Comparison of ENCODE assay signal across 8 mouse cellular contexts in the genomic region with DNA sequence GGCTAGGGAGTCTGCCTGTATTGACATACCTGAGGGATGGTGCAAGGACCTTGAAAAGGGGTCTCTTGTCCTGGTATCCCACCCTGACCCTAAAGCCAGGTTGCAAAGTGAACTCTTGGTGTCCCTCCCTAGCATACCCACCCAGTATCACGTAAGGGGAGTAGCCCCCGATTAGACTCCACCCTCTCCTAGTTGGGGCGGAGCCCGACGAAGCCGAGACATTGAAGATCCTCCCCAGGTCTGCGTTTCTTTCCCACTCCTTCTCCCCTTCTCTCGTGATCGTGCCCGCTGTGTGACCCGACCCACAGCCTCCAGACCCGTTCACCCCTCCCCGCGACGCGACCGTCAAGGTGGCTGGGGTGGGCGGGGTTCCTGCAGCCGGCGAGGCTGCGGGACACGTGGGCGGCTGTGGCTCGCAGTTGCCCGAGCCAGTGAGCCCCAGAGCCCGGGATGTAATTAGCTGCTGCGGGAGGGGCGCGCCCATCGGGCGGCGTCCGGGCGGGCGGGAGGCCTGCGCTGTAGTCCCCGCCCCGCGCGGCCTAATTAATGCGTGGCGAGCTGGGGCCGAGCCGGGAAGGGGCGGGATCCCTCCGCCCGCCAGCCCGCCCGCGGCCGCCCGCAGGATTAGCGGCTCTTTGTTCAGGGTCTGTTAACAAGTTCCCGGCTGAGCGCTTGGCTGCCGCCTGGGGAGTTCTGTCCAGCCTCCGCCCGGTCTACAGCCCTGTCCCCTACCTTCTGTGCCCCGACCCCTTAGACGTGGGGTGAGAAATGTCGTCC. TPM values are rescaled to one million over a fixed set of nuclear protein-coding genes. Genes with fewer than 3 reads are reported as not detected.
DNase-seq lines count a peak whose midpoint lies in the region; ATAC-seq and TF ChIP-seq lines count a peak whose summit lies in the region.

No protein-coding gene starts in this region.

- H3K4me1 ChIP-seq in forebrain, embryonic 16.5 days (replicated peaks; ENCODE audit: control insufficient read depth, insufficient read depth, low read length) = peaks cover 49% of the 10 kb centered on the region
- H3K4me1 ChIP-seq in intestine, embryonic 14.5 days (replicated peaks; ENCODE audit: control insufficient read depth, insufficient read depth, low read length) = no peaks in the 10 kb centered on the region
- H3K4me1 ChIP-seq in liver, postnatal 0 days (ENCODE audit: insufficient read depth) = peaks cover 5% of the 10 kb centered on the region
- H3K4me1 ChIP-seq in neural tube, embryonic 13.5 days (replicated peaks) = peaks cover 64% of the 10 kb centered on the region

- WGBS in forebrain, embryonic 16.5 days = under 1% methylated on average over 52 of the region's 61 CpGs
- WGBS in intestine, embryonic 14.5 days = under 1% methylated on average over 60 of the region's 61 CpGs
- 1% methylated on average over 61 of the region's 61 CpGs for WGBS in liver, postnatal 0 days (ENCODE audit: insufficient replicate concordance)
- WGBS in neural tube, embryonic 13.5 days = under 1% methylated on average over 61 of the region's 61 CpGs

- intact Hi-C loops in heart, postnatal 25 days (cut with DNase I) = no loop called here

- H3K36me3 ChIP-seq in forebrain, embryonic 16.5 days (ENCODE audit: control insufficient read depth, insufficient read depth) = no peaks in the 10 kb centered on the region
- no peaks in the 10 kb centered on the region for H3K36me3 ChIP-seq in intestine, embryonic 14.5 days (ENCODE audit: control insufficient read depth, insufficient read depth, low read length)
- no peaks in the 10 kb centered on the region for H3K36me3 ChIP-seq in liver, postnatal 0 days (replicated peaks; ENCODE audit: insufficient read depth, low read length)
- no peaks in the 10 kb centered on the region for H3K36me3 ChIP-seq in neural tube, embryonic 13.5 days

- H3K27ac ChIP-seq in forebrain, embryonic 16.5 days (ENCODE audit: low read length) = peak overlapping the region; percentile 64
- H3K27ac ChIP-seq in intestine, embryonic 14.5 days (ENCODE audit: low read depth) = no peak overlapping the region
- H3K27ac ChIP-seq in liver, postnatal 0 days (ENCODE audit: low read depth) = no peak overlapping the region
- peak overlapping the region; percentile 73 for H3K27ac ChIP-seq in neural tube, embryonic 13.5 days (replicated peaks)

- H3K27me3 ChIP-seq in forebrain, embryonic 16.5 days (replicated peaks; ENCODE audit: control insufficient read depth, insufficient read depth, low read length) = peaks cover 11% of the 10 kb centered on the region
- H3K27me3 ChIP-seq in intestine, embryonic 14.5 days (replicated peaks; ENCODE audit: control insufficient read depth, insufficient read depth, low read length) = peaks cover 64% of the 10 kb centered on the region
- H3K27me3 ChIP-seq in liver, postnatal 0 days (ENCODE audit: insufficient read depth, low read length) = peaks cover 55% of the 10 kb centered on the region
- H3K27me3 ChIP-seq in neural tube, embryonic 13.5 days = peaks cover 74% of the 10 kb centered on the region

- DNase-seq in heart, adult 11 months = peak; percentile 92
- no peak for DNase-seq in heart, postnatal 25 days (ENCODE audit: low spot score)
- DNase-seq in adrenal gland, postnatal 14 days = peak; percentile 54
- peak; percentile 62 for DNase-seq in intestine, embryonic 14.5 days (ENCODE audit: low spot score)
- DNase-seq in liver, postnatal 0 days = peak; percentile 26

- H3K9me3 ChIP-seq in forebrain, embryonic 16.5 days (ENCODE audit: control insufficient read depth, low read length) = no peaks in the 10 kb centered on the region
- H3K9me3 ChIP-seq in intestine, embryonic 14.5 days (ENCODE audit: control insufficient read depth, low read length) = no peaks in the 10 kb centered on the region
- H3K9me3 ChIP-seq in liver, postnatal 0 days (ENCODE audit: low read length) = no peaks in the 10 kb centered on the region
- H3K9me3 ChIP-seq in neural tube, embryonic 13.5 days = no peaks in the 10 kb centered on the region

- TF ChIP-seq CTCF in liver, postnatal 0 days (IDR thresholded peaks at IDR 0.05; ENCODE audit: low read depth) = no peak

- peak; percentile 77 for ATAC-seq in forebrain, embryonic 16.5 days
- peak; percentile 50; the same call in 1 of the 2 replicates for ATAC-seq in intestine, embryonic 14.5 days (replicated peaks; ENCODE audit: low FRiP score, low TSS enrichment, low read depth)
- ATAC-seq in liver, postnatal 0 days = no peak
- ATAC-seq in neural tube, embryonic 13.5 days (ENCODE audit: low read depth) = peak; percentile 72
- no peak for ATAC-seq in monocyte, adult 5-6 weeks (replicated peaks; ENCODE audit: insufficient number of reproducible peaks, low FRiP score, low TSS enrichment, poor library complexity, severe bottlenecking)

- H3K4me3 ChIP-seq in forebrain, embryonic 16.5 days (replicated peaks; ENCODE audit: low read length) = peak overlapping the region; percentile 60
- H3K4me3 ChIP-seq in intestine, embryonic 14.5 days (ENCODE audit: low read depth, low read length) = peak overlapping the region; percentile 50
- peak overlapping the region; percentile 48 for H3K4me3 ChIP-seq in liver, postnatal 0 days (ENCODE audit: low read depth, low read length)
- H3K4me3 ChIP-seq in neural tube, embryonic 13.5 days = peak overlapping the region; percentile 50

- H3K4me2 ChIP-seq in forebrain, embryonic 16.5 days (ENCODE audit: low read length) = peak overlapping the region; percentile 83
- peak overlapping the region; percentile 86 for H3K4me2 ChIP-seq in intestine, embryonic 14.5 days (ENCODE audit: low read length)
- H3K4me2 ChIP-seq in liver, postnatal 0 days (ENCODE audit: low read depth, low read length) = peak overlapping the region; percentile 72
- peak overlapping the region; percentile 78 for H3K4me2 ChIP-seq in neural tube, embryonic 13.5 days

- no peak for TF ChIP-seq EP300 in liver, postnatal 0 days (IDR thresholded peaks at IDR 0.05; ENCODE audit: low read depth)

- H3K9ac ChIP-seq in forebrain, embryonic 16.5 days (replicated peaks; ENCODE audit: low read depth, low read length) = peak overlapping the region; percentile 66
- peak overlapping the region; percentile 38 for H3K9ac ChIP-seq in intestine, embryonic 14.5 days (ENCODE audit: low read length)
- no peak overlapping the region for H3K9ac ChIP-seq in liver, postnatal 0 days (replicated peaks)
- peak overlapping the region; percentile 77 for H3K9ac ChIP-seq in neural tube, embryonic 13.5 days

RNA-seq across cellular contexts. Expression of gene Unc5a, which starts 6.7 kb away (rescaled TPM):
- total RNA-seq in heart, postnatal 25 days (2021) = 1 to 10 TPM in 1 of 2 experiments, under 1 TPM in 1; 0.73 to 1.1 TPM
- total RNA-seq in adrenal gland, postnatal 14 days (2021) = 7.2 and 8.5 TPM in 2 replicates
- polyA plus RNA-seq in forebrain, embryonic 16.5 days (2015; fragmentation: Nextera tagmentation; extraction: Ambion mirVana) = 16.4 and 18.5 TPM in 2 replicates
- 3.1 and 3.6 TPM in 2 replicates for polyA plus RNA-seq in intestine, embryonic 14.5 days (2014; fragmentation: Nextera tagmentation; extraction: Ambion mirVana)
- 0.55 and 0.56 TPM in 2 replicates for polyA plus RNA-seq in liver, postnatal 0 days (2015; fragmentation: Nextera tagmentation; extraction: Ambion mirVana)
- 9.0 and 10.4 TPM in 2 replicates for polyA plus RNA-seq in neural tube, embryonic 13.5 days (2015; fragmentation: Nextera tagmentation; extraction: Ambion mirVana)
- total RNA-seq in monocyte, adult 5-6 weeks (2017) = 3.3 to 6.8 TPM in 2 of 3 replicates, not detected in the other

Comparison
In these comparisons a context has a peak if more than half of its experiments do, and no peak if none do; other contexts are left out.
1. ATAC-seq: peak in forebrain, embryonic 16.5 days (single experiment), intestine, embryonic 14.5 days (single experiment) and neural tube, embryonic 13.5 days (single experiment); none in liver, postnatal 0 days (single experiment) and monocyte, adult 5-6 weeks (single experiment).
2. H3K27ac ChIP-seq: peak in forebrain, embryonic 16.5 days (single experiment) and neural tube, embryonic 13.5 days (single experiment); none in intestine, embryonic 14.5 days (single experiment) and liver, postnatal 0 days (single experiment).
3. Peak in every context shown above with its lines, with median percentiles within 50 percentile points of each other: H3K4me2 ChIP-seq and H3K4me3 ChIP-seq.